Mouse (Mus musculus): ENCODE results near the gene Slc25a42. TPM values are rescaled to one million over a fixed set of nuclear protein-coding genes. Genes with fewer than 3 reads are reported as not detected.

Gene Slc25a42
- polyA plus RNA-seq, 1 experiment from 2014 or later, result 18.5 TPM

GRCm38 (mm10) chr8:70246622-70247021 lies 34.5 kb upstream of the Slc25a42 start:
- Histone ChIP-seq H3K4me1 (ENCODE audit: insufficient read depth) (no peaks in the 10 kb centered on the region), H3K27ac (ENCODE audit: low read depth) (no peak overlapping the region), H3K4me3 (ENCODE audit: low read depth, low read length) (no peak overlapping the region), H3K27me3 (ENCODE audit: insufficient read depth, low read length) (no peaks in the 10 kb centered on the region), H3K9me3 (ENCODE audit: low read length) (no peaks in the 10 kb centered on the region), H3K9ac (replicated peaks) (no peak overlapping the region), H3K36me3 (replicated peaks; ENCODE audit: insufficient read depth, low read length) (peaks cover 66% of the 10 kb centered on the region), H3K4me2 (ENCODE audit: low read depth, low read length) (no peak overlapping the region)
- TF ChIP-seq CTCF (IDR thresholded peaks at IDR 0.05; ENCODE audit: low read depth), result no peak
- no peak for TF ChIP-seq EP300 (IDR thresholded peaks at IDR 0.05; ENCODE audit: low read depth)
- 91% methylated on average over 6 of the region's 6 CpGs for WGBS (ENCODE audit: insufficient replicate concordance)
- ATAC-seq, result no peak
- no peak for DNase-seq

GRCm38 (mm10) chr8:70240642-70241041 lies 28.5 kb upstream of the Slc25a42 start:
- no peak overlapping the region for H3K27ac ChIP-seq (ENCODE audit: low read depth)
- no peaks in the 10 kb centered on the region for H3K9me3 ChIP-seq (ENCODE audit: low read length)
- no peak overlapping the region for H3K9ac ChIP-seq (replicated peaks)
- no peak for DNase-seq
- ATAC-seq, result no peak
- H3K4me2 ChIP-seq (ENCODE audit: low read depth, low read length), result no peak overlapping the region
- no peak for TF ChIP-seq EP300 (IDR thresholded peaks at IDR 0.05; ENCODE audit: low read depth)
- TF ChIP-seq CTCF (IDR thresholded peaks at IDR 0.05; ENCODE audit: low read depth), result peak; percentile 44
- WGBS (ENCODE audit: insufficient replicate concordance), result 87% methylated on average over 5 of the region's 5 CpGs
- no peaks in the 10 kb centered on the region for H3K27me3 ChIP-seq (ENCODE audit: insufficient read depth, low read length)
- no peak overlapping the region for H3K4me3 ChIP-seq (ENCODE audit: low read depth, low read length)
- H3K36me3 ChIP-seq (replicated peaks; ENCODE audit: insufficient read depth, low read length), result peaks cover 51% of the 10 kb centered on the region
- peaks cover 7% of the 10 kb centered on the region for H3K4me1 ChIP-seq (ENCODE audit: insufficient read depth)

GRCm38 (mm10) chr8:70237842-70238241 lies 25.7 kb upstream of the Slc25a42 start:
- H3K4me2 ChIP-seq (ENCODE audit: low read depth, low read length), result no peak overlapping the region
- WGBS (ENCODE audit: insufficient replicate concordance), result 66% methylated on average over 2 of the region's 2 CpGs
- H3K4me3 ChIP-seq (ENCODE audit: low read depth, low read length), result no peak overlapping the region
- H3K27ac ChIP-seq (ENCODE audit: low read depth), result no peak overlapping the region
- TF ChIP-seq EP300 (IDR thresholded peaks at IDR 0.05; ENCODE audit: low read depth) (no peak), CTCF (IDR thresholded peaks at IDR 0.05; ENCODE audit: low read depth) (no peak)
- ATAC-seq (no peak), DNase-seq (no peak)
- H3K36me3 ChIP-seq (replicated peaks; ENCODE audit: insufficient read depth, low read length), result peaks cover 36% of the 10 kb centered on the region
- no peak overlapping the region for H3K9ac ChIP-seq (replicated peaks)
- H3K27me3 ChIP-seq (ENCODE audit: insufficient read depth, low read length), result no peaks in the 10 kb centered on the region
- no peaks in the 10 kb centered on the region for H3K9me3 ChIP-seq (ENCODE audit: low read length)
- peaks cover 20% of the 10 kb centered on the region for H3K4me1 ChIP-seq (ENCODE audit: insufficient read depth)

- peaks cover 20% of the 10 kb centered on the region for H3K4me1 ChIP-seq (ENCODE audit: insufficient read depth)
- ATAC-seq, result no peak
- H3K4me2 ChIP-seq (ENCODE audit: low read depth, low read length), result peak overlapping the region; percentile 89
Measured at GRCm38 (mm10) chr8:70234781-70235128, 22.6 kb upstream of the Slc25a42 start.

GRCm38 (mm10) chr8:70234080-70234780 lies 22.1 kb upstream of the Slc25a42 start, which contains the start of the genes Sugp2 and Armc6:
TSS of gene Sugp2 (plus strand) at chr8:70234226.
TSS of gene Armc6 (minus strand) at chr8:70234466.
- Histone ChIP-seq H3K27ac (ENCODE audit: low read depth) (peak within 1 kb of the TSS; percentile 98), H3K9me3 (ENCODE audit: low read length) (no peaks in the 10 kb centered on the region), H3K4me3 (ENCODE audit: low read depth, low read length) (peak within 1 kb of the TSS; percentile 68), H3K4me2 (ENCODE audit: low read depth, low read length) (peak within 1 kb of the TSS; percentile 89), H3K27me3 (ENCODE audit: insufficient read depth, low read length) (no peaks in the 10 kb centered on the region), H3K36me3 (replicated peaks; ENCODE audit: insufficient read depth, low read length) (peaks cover 23% of the 10 kb centered on the region), H3K9ac (replicated peaks) (peak within 1 kb of the TSS; percentile 91), H3K4me1 (ENCODE audit: insufficient read depth) (peaks cover 20% of the 10 kb centered on the region)
- WGBS (ENCODE audit: insufficient replicate concordance), result under 1% methylated on average over 63 of the region's 67 CpGs
- TF ChIP-seq EP300 (IDR thresholded peaks at IDR 0.05; ENCODE audit: low read depth), result no peak
- peak; percentile 20 for TF ChIP-seq CTCF (IDR thresholded peaks at IDR 0.05; ENCODE audit: low read depth)
- DNase-seq (peak; percentile 96), ATAC-seq (peak; percentile 96)

More at GRCm38 (mm10) chr8:70234781-70235128, 22.6 kb upstream of the Slc25a42 start:
- peaks cover 19% of the 10 kb centered on the region for H3K36me3 ChIP-seq (replicated peaks; ENCODE audit: insufficient read depth, low read length)
- H3K27ac ChIP-seq (ENCODE audit: low read depth), result peak overlapping the region; percentile 98
- peak overlapping the region; percentile 91 for H3K9ac ChIP-seq (replicated peaks)
- WGBS (ENCODE audit: insufficient replicate concordance), result under 1% methylated on average over 15 of the region's 15 CpGs
- H3K4me3 ChIP-seq (ENCODE audit: low read depth, low read length), result peak overlapping the region; percentile 68
- no peaks in the 10 kb centered on the region for H3K9me3 ChIP-seq (ENCODE audit: low read length)
- DNase-seq, result no peak
- H3K27me3 ChIP-seq (ENCODE audit: insufficient read depth, low read length), result no peaks in the 10 kb centered on the region
- TF ChIP-seq CTCF (IDR thresholded peaks at IDR 0.05; ENCODE audit: low read depth) (no peak), EP300 (IDR thresholded peaks at IDR 0.05; ENCODE audit: low read depth) (no peak)

GRCm38 (mm10) chr8:70233606-70234005 lies 21.5 kb upstream of the Slc25a42 start:
- Histone ChIP-seq H3K27ac (ENCODE audit: low read depth) (peak overlapping the region; percentile 98; the same call in 1 of the 2 replicates), H3K4me1 (ENCODE audit: insufficient read depth) (peaks cover 20% of the 10 kb centered on the region), H3K9me3 (ENCODE audit: low read length) (no peaks in the 10 kb centered on the region), H3K36me3 (replicated peaks; ENCODE audit: insufficient read depth, low read length) (peaks cover 27% of the 10 kb centered on the region), H3K9ac (replicated peaks) (peak overlapping the region; percentile 91), H3K4me2 (ENCODE audit: low read depth, low read length) (peak overlapping the region; percentile 89), H3K4me3 (ENCODE audit: low read depth, low read length) (peak overlapping the region; percentile 68), H3K27me3 (ENCODE audit: insufficient read depth, low read length) (no peaks in the 10 kb centered on the region)
- 6% methylated on average over 13 of the region's 13 CpGs for WGBS (ENCODE audit: insufficient replicate concordance)
- ATAC-seq, result no peak
- no peak for TF ChIP-seq EP300 (IDR thresholded peaks at IDR 0.05; ENCODE audit: low read depth)
- TF ChIP-seq CTCF (IDR thresholded peaks at IDR 0.05; ENCODE audit: low read depth), result no peak
- no peak for DNase-seq

Measured in liver, postnatal 0 days (tissue).